Mouse (Mus musculus): ENCODE measurements at regions not wholly inside any gene's neighbourhood (a gene's known extent, or its start where the extent isn't known, plus 50 kb on each side); places are given as distances from the start of the nearest gene placed in this dataset.
A peak's percentile ranks its signal among the peaks of the same experiment; 100 is the strongest.

DNA sequence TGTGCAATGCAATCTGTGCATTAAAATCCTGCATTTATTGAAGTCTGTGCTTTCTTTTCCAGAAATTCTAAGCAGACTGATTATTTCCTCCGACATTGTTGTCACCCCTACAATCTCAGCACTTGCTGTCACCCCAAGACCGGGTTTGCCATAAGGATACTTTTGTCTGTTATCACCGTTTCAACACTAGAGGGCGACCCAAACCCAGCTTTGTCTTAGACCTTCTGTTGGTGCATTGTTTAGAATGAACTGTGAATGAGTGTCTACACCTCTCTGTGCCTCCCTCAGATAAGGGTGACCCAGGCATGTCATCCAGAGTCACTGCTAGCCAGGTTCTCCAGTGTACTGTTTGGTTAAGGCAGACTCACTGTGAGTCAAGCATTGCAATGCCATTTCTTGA, 933.0 kb downstream of the Mrps31 start:
- dilution Hi-C loops (cut with MboI; ENCODE audit: extremely low pct_ligation_motif_present, extremely low pct_unique_long_range_greater_than_20kb, low sequenced_read_pairs) = no loop called here

DNA sequence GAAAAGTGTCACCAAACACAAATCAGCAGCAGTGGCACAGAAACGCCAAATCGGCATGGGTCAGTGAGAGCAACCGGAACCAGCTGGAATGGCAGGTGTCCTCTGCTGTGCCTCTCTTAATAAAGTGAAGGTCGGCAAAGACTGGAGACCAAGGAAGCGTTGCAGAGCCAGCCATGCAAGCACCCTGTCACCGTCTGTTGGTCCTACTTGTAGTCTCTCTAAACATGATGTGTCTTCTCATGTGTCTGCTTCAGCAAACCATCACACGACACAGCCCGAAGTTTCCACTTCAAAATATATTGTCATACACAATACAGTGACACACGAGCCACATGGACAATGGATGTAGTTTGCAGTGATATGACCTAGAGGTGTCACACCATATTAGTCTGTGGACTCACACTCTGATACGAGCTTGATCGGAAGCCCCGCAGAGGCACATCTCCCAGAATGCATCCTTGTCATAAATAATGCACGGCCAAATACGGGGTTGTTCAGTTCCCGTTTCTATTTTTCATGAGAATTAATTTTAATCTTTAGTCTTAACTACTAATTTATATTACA, 940.3 kb downstream of the Mrps31 start:
- no peaks in the 10 kb centered on the region for H3K4me1 ChIP-seq (ENCODE audit: control insufficient read depth in 1 of 2, insufficient read depth in 2 of 2)
- no peaks in the 10 kb centered on the region for H3K79me2 ChIP-seq (replicated peaks; ENCODE audit: control insufficient read depth, extremely low read depth, insufficient read depth, poor library complexity, severe bottlenecking)
- DNase-seq (ENCODE audit: extremely low read depth) = no peak
- H3K4me3 ChIP-seq (replicated peaks in 1 of 3; ENCODE audit: low read depth in 2 of 3, low read length in 2 of 3, poor library complexity in 1 of 3) = no peak overlapping the region
- H3K27me3 ChIP-seq (replicated peaks) = peaks cover 44% of the 10 kb centered on the region
- in situ Hi-C loops (cut with MboI; ENCODE audit: low pct_ligation_motif_present, low pct_unique_long_range_greater_than_20kb, low sequenced_read_pairs) (no loop called here), dilution Hi-C loops (cut with MboI; ENCODE audit: extremely low pct_ligation_motif_present, extremely low pct_unique_long_range_greater_than_20kb, low sequenced_read_pairs) (no loop called here)
- TF ChIP-seq ZC3H11A (IDR thresholded peaks at IDR 0.05; ENCODE audit: low read depth, low read length) = no peak
- no peak for TF ChIP-seq HCFC1 (IDR thresholded peaks at IDR 0.05; ENCODE audit: low read depth, low read length)
- no peak for TF ChIP-seq POLR2A (IDR thresholded peaks at IDR 0.05; ENCODE audit: low read depth, low read length)
- no peak overlapping the region for H3K27ac ChIP-seq (ENCODE audit: insufficient read depth, low read depth)
- H3K9ac ChIP-seq (ENCODE audit: insufficient read depth, low read depth) = no peak overlapping the region
- no peaks in the 10 kb centered on the region for H3K9me3 ChIP-seq (replicated peaks; ENCODE audit: low read length)
- no peak overlapping the region for H3K4me2 ChIP-seq (ENCODE audit: insufficient read depth, low read depth, poor library complexity, severe bottlenecking)
- no peaks in the 10 kb centered on the region for H3K36me3 ChIP-seq (replicated peaks in 1 of 2; ENCODE audit: control insufficient read depth in 1 of 2, insufficient read depth in 1 of 2, low read length in 1 of 2)

More for the DNA sequence above, 933.0 kb downstream of the Mrps31 start:
- no peak overlapping the region for H3K4me2 ChIP-seq (ENCODE audit: insufficient read depth, low read depth, poor library complexity, severe bottlenecking)
- peaks cover 28% of the 10 kb centered on the region for H3K27me3 ChIP-seq (replicated peaks)
- peak; percentile 55 for TF ChIP-seq SMC3 (IDR thresholded peaks at IDR 0.05; ENCODE audit: low read depth, low read length)
- no peak for TF ChIP-seq RCOR1 (conservative IDR thresholded peaks at IDR 0.05; ENCODE audit: low read depth, low read length)
- TF ChIP-seq MAZ (IDR thresholded peaks at IDR 0.05; ENCODE audit: low read depth, low read length) = no peak
- peak; percentile 74 for TF ChIP-seq RAD21 (IDR thresholded peaks at IDR 0.05; ENCODE audit: low read depth, low read length)
- TF ChIP-seq POLR2AphosphoS2 (IDR thresholded peaks at IDR 0.05; ENCODE audit: low read depth, low read length) = no peak
- no peak for TF ChIP-seq MYC (IDR thresholded peaks at IDR 0.05; ENCODE audit: low read depth, low read length)
- TF ChIP-seq TCF12 (IDR thresholded peaks at IDR 0.05; ENCODE audit: low read depth, low read length) = no peak
- TF ChIP-seq CHD1 (IDR thresholded peaks at IDR 0.05; ENCODE audit: low read depth, low read length) = no peak
- TF ChIP-seq KAT2A (IDR thresholded peaks at IDR 0.05; ENCODE audit: insufficient replicate concordance, low read length) = no peak
- TF ChIP-seq UBTF (IDR thresholded peaks at IDR 0.05; ENCODE audit: low read depth, low read length) = no peak
- peak; percentile 39 to 67; a peak in 3 of 4 replicates for TF ChIP-seq CTCF (conservative IDR thresholded peaks at IDR 0.05 in 1 of 2, IDR thresholded peaks at IDR 0.05 in 1 of 2; ENCODE audit: low read depth in 2 of 2, low read length in 2 of 2)
- TF ChIP-seq JUN (IDR thresholded peaks at IDR 0.05; ENCODE audit: insufficient read depth, low read depth, low read length) = no peak
- no peak for TF ChIP-seq ZC3H11A (IDR thresholded peaks at IDR 0.05; ENCODE audit: low read depth, low read length)
- no peak overlapping the region for H3K27ac ChIP-seq (ENCODE audit: insufficient read depth, low read depth)
- no peaks in the 10 kb centered on the region for H3K36me3 ChIP-seq (replicated peaks in 1 of 2; ENCODE audit: control insufficient read depth in 1 of 2, insufficient read depth in 1 of 2, low read length in 1 of 2)
- peak; percentile 35 for DNase-seq (ENCODE audit: extremely low read depth)
- H3K79me2 ChIP-seq (replicated peaks; ENCODE audit: control insufficient read depth, extremely low read depth, insufficient read depth, poor library complexity, severe bottlenecking) = no peaks in the 10 kb centered on the region
- peaks cover 5% of the 10 kb centered on the region for H3K9me3 ChIP-seq (replicated peaks; ENCODE audit: low read length)
- no peaks in the 10 kb centered on the region for H3K4me1 ChIP-seq (ENCODE audit: control insufficient read depth in 1 of 2, insufficient read depth in 2 of 2)
- H3K4me3 ChIP-seq (replicated peaks in 1 of 3; ENCODE audit: low read depth in 2 of 3, low read length in 2 of 3, poor library complexity in 1 of 3) = no peak overlapping the region
- H3K9ac ChIP-seq (ENCODE audit: insufficient read depth, low read depth) = no peak overlapping the region
- in situ Hi-C loops (cut with MboI; ENCODE audit: low pct_ligation_motif_present, low pct_unique_long_range_greater_than_20kb, low sequenced_read_pairs) = no loop called here
